Mouse (Mus musculus): Measurements from ENCODE around the gene Acd. TPM values are rescaled to one million over a fixed set of nuclear protein-coding genes. Genes with fewer than 3 reads are reported as not detected.

Gene Acd
- total RNA-seq, 2 experiments from 2014 or later: 23.1 to 24.0 TPM

DNA sequence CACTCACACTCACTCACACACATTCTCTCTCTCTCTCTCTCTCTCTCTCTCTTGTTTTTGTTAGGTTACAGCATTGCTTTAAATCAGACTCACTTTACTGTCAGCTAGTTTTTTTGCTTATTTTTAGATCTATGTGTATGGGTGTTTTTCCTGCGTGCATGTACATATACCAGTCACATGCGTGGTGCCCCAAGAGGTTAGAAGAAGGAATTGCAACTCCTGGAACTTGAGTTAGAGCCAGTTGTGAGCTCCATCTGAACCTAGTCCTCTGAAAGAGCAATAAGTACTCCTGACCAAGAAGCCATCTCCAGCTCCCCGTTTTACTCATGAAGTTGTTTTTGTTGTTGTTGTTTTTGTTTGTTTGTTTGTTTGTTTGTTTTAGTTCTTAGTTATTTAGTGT is 39.7 kb downstream of the Acd start:
- DNase-seq (ENCODE audit: low spot score in 2 of 2): no peak

- no peak for DNase-seq (ENCODE audit: low spot score in 2 of 2)
These were observed 43.3 kb downstream of the Acd start for GRCm38 (mm10) chr8:105657641-105658040.

DNA sequence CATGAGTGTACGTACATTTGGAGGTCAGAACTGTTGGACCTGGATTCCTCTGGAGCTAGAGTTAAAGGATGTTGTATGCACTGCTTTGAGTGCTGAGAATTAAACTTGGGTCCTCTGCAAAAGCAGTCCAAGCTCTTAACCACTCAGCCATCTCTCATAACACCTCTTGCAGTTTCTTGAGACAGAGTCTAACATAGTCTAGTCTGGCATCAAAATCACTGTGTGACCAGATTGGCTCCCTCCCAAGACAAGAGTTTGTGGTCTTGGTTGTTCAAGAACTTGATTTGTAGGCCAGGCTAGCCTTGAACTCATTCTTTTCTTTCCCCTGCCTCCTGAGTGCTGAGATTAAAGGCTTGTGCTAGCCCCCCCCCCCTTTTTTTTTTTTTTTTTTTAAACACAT is 52.0 kb downstream of the Acd start:
- no peak for DNase-seq (ENCODE audit: low spot score in 2 of 2)

Other genes starting within 250 kb of the Acd start
- 100 to 1,000 TPM; 527 to 572 TPM for gene Tppp3, start 229.6 kb downstream of the Acd start, total RNA-seq (2021)
- gene Zdhhc1, start 204.2 kb downstream of the Acd start, total RNA-seq (2021): 10 to 100 TPM; 21.0 to 21.6 TPM
- 10 to 100 TPM; 13.3 to 14.8 TPM for gene Hsd11b2, start 182.3 kb downstream of the Acd start, total RNA-seq (2021)
- gene Atp6v0d1, start 135.1 kb downstream of the Acd start, total RNA-seq (2021): 10 to 100 TPM; 71.8 to 71.9 TPM
- 10 to 100 TPM; 31.9 to 32.4 TPM for gene Ripor1, start 95.8 kb downstream of the Acd start, total RNA-seq (2021)
- gene Ctcf, start 64.5 kb downstream of the Acd start, total RNA-seq (2021): 10 to 100 TPM; 57.4 to 58.4 TPM
- under 1 TPM in 1 of 2 experiments, not detected in 1; 0.59 TPM for gene Agrp, start 63.7 kb downstream of the Acd start, total RNA-seq (2021)
- under 1 TPM; 0.26 to 0.74 TPM for gene Carmil2, start 14.8 kb downstream of the Acd start, total RNA-seq (2021)
- gene Pard6a, start within 50 bp of the Acd start, total RNA-seq (2021): 1 to 10 TPM; 7.4 to 7.5 TPM
- not detected for gene 4933405L10Rik, start 6.6 kb upstream of the Acd start, total RNA-seq (2021)
- 1 to 10 TPM; 4.4 to 5.1 TPM for gene Enkd1, start 7.1 kb upstream of the Acd start, total RNA-seq (2021)
- gene Gfod2, start 57.6 kb upstream of the Acd start, total RNA-seq (2021): 1 to 10 TPM; 5.2 to 6.0 TPM
- 10 to 100 TPM; 28.6 to 32.3 TPM for gene Ranbp10, start 126.2 kb upstream of the Acd start, total RNA-seq (2021)
- under 1 TPM; 0.74 to 0.75 TPM for gene Tsnaxip1, start 126.6 kb upstream of the Acd start, total RNA-seq (2021)
- gene Cenpt, start 152.2 kb upstream of the Acd start, total RNA-seq (2021): 10 to 100 TPM; 11.5 to 12.9 TPM
- 10 to 100 TPM; 37.5 to 39.2 TPM for gene Thap11, start 154.0 kb upstream of the Acd start, total RNA-seq (2021)
- gene Nutf2, start 159.5 kb upstream of the Acd start, total RNA-seq (2021): 10 to 100 TPM; 78.1 to 89.5 TPM
- gene Edc4, start 179.8 kb upstream of the Acd start, total RNA-seq (2021): 10 to 100 TPM; 38.8 to 44.5 TPM
- gene Nrn1l, start 192.5 kb upstream of the Acd start, total RNA-seq (2021): 1 to 10 TPM in 1 of 2 experiments, under 1 TPM in 1; 0.49 to 1.4 TPM
- 10 to 100 TPM; 24.7 to 25.0 TPM for gene Pskh1, start 199.3 kb upstream of the Acd start, total RNA-seq (2021)
- gene Ctrl, start 232.8 kb upstream of the Acd start, total RNA-seq (2021): under 1 TPM in 1 of 2 experiments, not detected in 1; 0.44 TPM
- gene Psmb10, start 237.3 kb upstream of the Acd start, total RNA-seq (2021): 10 to 100 TPM; 26.8 to 29.8 TPM
- 1 to 10 TPM; 1.5 to 1.7 TPM for gene Lcat, start 242.3 kb upstream of the Acd start, total RNA-seq (2021)